Mouse (Mus musculus) left cerebral cortex, adult 9 months (tissue): ENCODE results near the gene Mesp1.
"Not testable (repeated sequence)": the region's sequence is repeated elsewhere in the genome, so short reads cannot be mapped to it uniquely, and the experiment has no call there.

Experiments used
- DNase-seq, 2 experiments: peaks; one replicate each; pipeline ENCODE4 v3.0.0; 2022; ENCODE audit warnings: low spot score in 2 of 2

The Mesp1 gene

DNA sequence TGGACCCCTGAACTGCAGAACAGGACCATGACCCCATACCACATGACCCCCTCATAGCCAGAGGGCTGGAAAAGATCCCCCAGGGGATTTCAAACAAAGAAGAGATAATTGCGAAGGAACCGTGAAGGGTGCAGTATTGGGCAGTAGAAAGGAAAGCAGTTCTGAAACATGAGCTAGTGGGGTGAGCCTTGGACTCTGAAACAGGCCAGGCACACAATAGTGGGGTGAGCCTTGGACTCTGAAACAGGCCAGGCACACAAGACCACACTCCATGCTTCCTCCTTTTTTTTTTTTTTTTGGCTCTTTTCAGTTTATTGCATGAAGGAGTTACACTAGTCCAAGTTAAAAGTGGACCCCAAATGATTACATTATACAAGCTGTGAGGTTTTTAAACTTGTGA lies 3.8 kb downstream of the Mesp1 start:
- DNase-seq: not testable (repeated sequence)

DNA sequence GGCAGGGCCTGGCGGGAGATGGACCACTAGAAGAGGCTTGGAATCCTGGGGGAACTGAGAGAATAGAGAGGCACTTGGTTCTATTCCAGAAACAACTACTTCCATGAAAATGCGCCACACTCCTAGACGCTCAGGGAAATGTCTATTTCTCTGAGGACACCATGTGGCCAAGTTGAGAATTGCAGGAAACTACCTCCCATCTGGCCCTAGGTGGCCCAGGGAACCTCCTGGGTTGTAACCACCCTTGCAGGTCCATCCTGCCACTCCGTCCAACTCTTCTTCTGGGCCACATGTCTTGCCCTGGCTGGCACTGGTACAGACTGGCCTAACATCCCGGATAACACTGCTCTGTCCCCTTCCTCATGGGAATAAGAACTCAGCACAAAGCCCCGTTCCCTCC lies 7.3 kb downstream of the Mesp1 start:
- peak in 1 of 2 experiments; percentile 77 for DNase-seq

DNA sequence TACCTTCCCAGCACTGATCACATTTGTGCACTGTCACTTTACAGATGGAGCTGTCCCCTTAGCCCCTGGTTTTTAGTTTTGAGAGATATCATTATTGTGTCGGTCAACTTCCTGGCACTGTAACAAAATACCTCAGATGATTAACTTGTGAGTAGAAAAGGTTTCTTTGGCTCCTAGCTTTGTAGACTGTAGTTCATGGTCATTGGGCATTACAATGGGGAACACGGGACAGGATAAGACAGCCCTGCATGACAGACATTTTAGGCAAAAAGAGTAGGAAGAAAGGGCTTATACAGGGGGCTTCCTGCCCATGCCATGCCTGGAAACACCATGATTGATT lies 11.1 kb downstream of the Mesp1 start:
- no peak for DNase-seq

DNA sequence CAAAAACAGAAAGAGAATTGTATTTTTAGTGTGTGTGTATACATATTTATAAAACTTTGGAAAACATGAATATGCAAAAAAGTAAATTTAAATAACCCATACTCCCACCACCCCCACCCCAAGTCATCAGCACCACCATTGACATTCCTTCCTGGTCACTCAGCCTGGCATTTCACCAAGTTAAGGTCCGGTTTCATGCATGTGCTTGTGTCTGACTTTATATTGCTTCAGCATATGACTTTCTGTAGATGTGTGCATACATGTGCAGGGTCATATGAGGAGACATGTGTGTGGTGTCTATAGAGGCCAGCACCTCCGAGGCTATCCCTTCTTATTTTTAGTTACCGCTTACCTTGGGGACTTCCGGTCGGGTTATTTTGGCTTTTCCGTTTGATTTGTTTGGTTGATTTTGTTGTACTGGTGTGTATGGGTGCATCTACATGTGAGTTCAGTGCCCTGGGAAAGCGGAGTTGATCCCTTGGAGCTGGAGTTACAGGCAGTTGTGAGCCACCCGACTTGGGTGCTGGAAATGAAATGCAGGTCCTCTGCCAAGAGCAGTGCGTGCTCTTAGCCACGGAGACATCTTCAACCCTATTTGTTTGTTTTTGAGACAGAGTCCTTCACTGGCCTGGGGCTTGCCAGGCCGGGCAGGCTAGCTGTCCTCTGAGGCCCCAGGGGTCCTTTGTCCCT lies 11.6 kb downstream of the Mesp1 start:
- no peak for DNase-seq

GRCm38 (mm10) chr7:79780647-79781626 lies 12.7 kb downstream of the Mesp1 start:
- peak in 1 of 2 experiments; percentile 73 for DNase-seq

DNA sequence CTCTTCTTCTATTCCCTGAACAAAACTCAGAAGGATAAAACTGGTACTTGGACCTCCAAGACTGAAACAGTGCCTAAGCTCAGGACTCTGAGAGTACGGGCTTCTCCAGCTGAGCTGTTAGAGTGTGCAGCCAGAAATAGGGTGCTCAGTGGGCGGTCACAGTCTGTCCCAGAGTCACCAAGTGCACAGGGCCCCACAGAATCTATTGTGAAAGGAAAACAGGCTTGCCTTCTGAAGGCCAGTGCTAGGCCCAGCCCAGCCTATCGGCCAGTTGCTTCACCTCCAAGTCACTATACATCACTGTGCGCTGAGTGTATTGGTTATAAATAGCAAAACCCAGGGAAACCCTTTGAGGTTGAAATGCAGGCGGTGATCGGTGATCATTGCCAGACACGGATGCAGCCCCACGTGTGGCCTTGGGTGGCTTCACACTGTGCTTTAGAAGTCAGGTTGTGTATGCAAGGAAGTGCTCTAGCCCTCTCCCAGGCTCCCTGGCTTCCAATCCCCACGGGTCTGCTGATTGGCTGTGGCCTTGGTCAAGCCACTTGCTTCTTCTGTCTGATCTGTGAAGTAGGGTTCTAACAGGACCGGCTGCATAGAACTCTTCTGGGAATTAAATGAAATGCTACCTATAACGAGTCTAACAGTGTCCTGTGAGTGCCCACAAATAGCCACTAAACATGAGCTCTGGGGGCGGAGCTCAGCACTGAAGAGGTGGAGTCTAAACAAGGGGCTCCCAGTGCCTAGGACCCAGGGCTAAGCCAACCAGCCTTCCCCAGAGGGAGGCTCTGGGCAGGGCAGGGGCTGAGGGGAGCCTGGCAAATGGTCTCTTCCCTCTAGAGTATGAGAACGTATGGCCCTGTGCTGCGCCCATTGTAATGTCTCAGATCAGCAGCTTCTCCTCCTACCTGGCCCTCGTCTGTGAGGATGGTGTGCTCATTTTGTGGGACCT lies 21.8 kb downstream of the Mesp1 start:
- peak in 1 of 2 experiments; percentile 33 for DNase-seq

DNA sequence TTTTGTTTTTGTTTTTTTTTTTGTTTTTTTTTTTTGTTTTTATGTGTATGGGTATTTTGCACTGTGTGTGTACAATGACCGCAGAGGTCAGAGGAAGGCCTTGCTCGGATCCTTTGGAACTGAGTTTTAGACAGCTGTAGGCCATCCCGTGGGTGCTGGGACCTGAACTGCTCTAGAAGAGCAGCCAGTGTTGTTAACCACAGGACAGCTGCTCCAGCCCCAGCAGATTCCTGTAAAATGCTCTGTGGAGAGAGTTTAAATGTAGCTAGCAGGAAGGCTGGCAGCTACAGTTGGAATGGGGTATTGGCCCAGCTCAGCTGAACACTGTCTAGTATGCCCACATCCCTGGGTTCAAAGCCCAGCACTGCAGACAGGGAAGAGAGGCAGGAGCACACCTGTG lies 23.9 kb downstream of the Mesp1 start:
- DNase-seq: no peak

DNA sequence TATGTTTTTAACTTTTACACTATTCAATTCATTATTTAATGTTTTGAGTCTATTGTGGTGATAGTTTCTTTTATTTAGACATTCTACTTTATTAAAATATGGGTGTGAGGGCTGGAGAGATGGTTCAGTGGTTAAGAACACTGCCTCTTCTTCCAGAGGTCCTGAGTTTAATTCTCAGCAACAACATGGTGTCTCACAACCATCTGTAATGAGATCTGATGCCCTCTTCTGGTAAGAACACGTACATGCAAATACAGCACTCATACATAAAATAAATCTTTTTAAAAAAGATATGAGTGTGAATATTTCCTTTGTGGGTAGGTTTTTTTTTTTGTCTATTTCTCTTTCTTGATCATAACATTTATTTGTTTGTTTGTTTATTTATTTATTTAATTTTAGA lies 27.6 kb downstream of the Mesp1 start:
- DNase-seq: no peak

- DNase-seq: no peak
Measured at GRCm38 (mm10) chr7:79762106-79762505, 31.5 kb downstream of the Mesp1 start.

GRCm38 (mm10) chr7:79761124-79761876 lies 32.3 kb downstream of the Mesp1 start:
- DNase-seq: no peak

- no peak for DNase-seq
Measured at GRCm38 (mm10) chr7:79759766-79760165, 33.8 kb downstream of the Mesp1 start.

DNA sequence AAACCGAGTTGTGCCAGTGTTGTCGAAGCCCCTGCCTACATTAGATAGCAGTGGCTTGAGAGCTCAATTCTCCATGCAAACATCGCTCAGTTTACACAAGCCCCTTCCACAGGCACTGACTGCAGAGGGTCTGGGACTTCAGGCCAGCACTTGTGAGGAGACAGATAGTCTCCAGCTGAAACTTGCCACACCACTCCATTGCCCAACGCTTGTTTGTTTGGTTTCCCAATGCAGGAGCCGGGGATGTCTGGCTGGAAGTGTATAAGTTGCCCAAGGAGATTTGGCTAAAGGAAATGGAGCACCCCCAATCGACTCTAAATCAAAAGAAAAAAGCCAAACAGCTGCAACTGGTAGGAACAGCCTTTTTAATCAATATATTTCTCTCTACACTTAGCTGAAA lies 35.4 kb downstream of the Mesp1 start:
- DNase-seq: no peak

- no peak for DNase-seq
Measured at GRCm38 (mm10) chr7:79756334-79756733, 37.3 kb downstream of the Mesp1 start.

DNA sequence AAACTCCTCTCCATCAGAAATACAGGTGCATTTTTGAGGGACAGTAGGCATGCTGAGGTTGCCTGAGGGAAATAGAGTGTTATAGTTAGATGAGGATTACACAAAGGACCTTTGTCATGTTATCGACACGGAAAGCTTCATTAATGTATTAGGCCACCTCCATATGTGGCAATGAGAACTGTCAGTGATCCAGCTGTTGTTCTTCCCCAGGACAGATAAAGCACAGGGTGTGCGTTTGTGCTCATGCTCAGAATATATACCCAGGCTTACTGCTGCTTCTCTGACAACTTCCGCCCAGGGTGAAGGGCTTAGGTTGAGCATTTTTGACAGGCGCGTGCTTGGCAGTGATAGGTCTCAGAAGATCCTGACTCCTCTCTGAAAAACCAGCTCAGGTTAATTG lies 44.1 kb downstream of the Mesp1 start:
- no peak for DNase-seq

- no peak for DNase-seq
Measured at GRCm38 (mm10) chr7:79747659-79748058, 45.9 kb downstream of the Mesp1 start.

- DNase-seq: no peak
Measured at GRCm38 (mm10) chr7:79744585-79744984, 49.0 kb downstream of the Mesp1 start.

GRCm38 (mm10) chr7:79744051-79744450 lies 49.5 kb downstream of the Mesp1 start:
- peak in 1 of 2 experiments; percentile 13 for DNase-seq

GRCm38 (mm10) chr7:79742659-79743536 lies 50.7 kb downstream of the Mesp1 start, which contains the start of the genes Pex11a and Wdr93:
TSS of gene Pex11a (minus strand) at chr7:79743131.
TSS of gene Wdr93 (plus strand) at chr7:79743163.
- DNase-seq: peak; percentile 52 to 74

- no peak for DNase-seq
Measured at GRCm38 (mm10) chr7:79742277-79742658, 51.3 kb downstream of the Mesp1 start.
